ENCODE assay signal across 13 mouse cellular contexts in genomic region chr11:68681254-68681839, GRCm38 (mm10). TPM values are rescaled to one million over a fixed set of nuclear protein-coding genes. Genes with fewer than 3 reads are reported as not detected.
A peak's percentile ranks its signal among the peaks of the same experiment; 100 is the strongest.
DNase-seq lines count a peak whose midpoint lies in the region; ATAC-seq and TF ChIP-seq lines count a peak whose summit lies in the region.
"Had no signal": no experiment of that assay in that cellular context is flagged by ENCODE, and none has a peak within 500 bp of the region (broad histone marks: within the 10 kb centered on the region; RNA-seq: fewer than 3 reads in every experiment).

No protein-coding gene starts in this region.

- no peak overlapping the region for H3K4me2 ChIP-seq in kidney, embryonic 16.5 days (replicated peaks; ENCODE audit: low read depth, low read length)
- no peak overlapping the region for H3K4me2 ChIP-seq in midbrain, postnatal 0 days (ENCODE audit: low read depth, low read length, poor library complexity, severe bottlenecking)
- H3K4me2 ChIP-seq in midbrain, embryonic 15.5 days, result no peak overlapping the region
- H3K4me2 ChIP-seq: hindbrain, embryonic 13.5 days; kidney, embryonic 15.5 days had no signal

- ATAC-seq in kidney, embryonic 16.5 days (ENCODE audit: low FRiP score, low TSS enrichment), result 0 out of 2 replicates have a peak, but pooled peaks have one; percentile 27
- no peak for ATAC-seq in midbrain, postnatal 0 days (ENCODE audit: low FRiP score)
- no peak for ATAC-seq in midbrain, embryonic 15.5 days (replicated peaks)
- peak; percentile 81 for ATAC-seq in megakaryocyte-erythroid progenitor cell, adult 5-6 weeks (replicated peaks; ENCODE audit: low FRiP score, low TSS enrichment, poor library complexity, severe bottlenecking)

- no peak overlapping the region for H3K9ac ChIP-seq in kidney, embryonic 16.5 days (replicated peaks; ENCODE audit: low read length)
- no peak overlapping the region for H3K9ac ChIP-seq in midbrain, postnatal 0 days (replicated peaks; ENCODE audit: low read length, poor library complexity, severe bottlenecking)
- H3K9ac ChIP-seq in midbrain, embryonic 15.5 days, result no peak overlapping the region
- H3K9ac ChIP-seq: hindbrain, embryonic 13.5 days; kidney, embryonic 15.5 days had no signal

- H3K27me3 ChIP-seq in kidney, embryonic 16.5 days (ENCODE audit: insufficient read depth, low read length), result no peaks in the 10 kb centered on the region
- no peaks in the 10 kb centered on the region for H3K27me3 ChIP-seq in midbrain, postnatal 0 days (ENCODE audit: insufficient read depth, low read length)
- H3K27me3 ChIP-seq in midbrain, embryonic 15.5 days (replicated peaks), result no peaks in the 10 kb centered on the region
- no peaks in the 10 kb centered on the region for H3K27me3 ChIP-seq in forebrain, embryonic 10.5 days (ENCODE audit: poor library complexity, severe bottlenecking)
- H3K27me3 ChIP-seq: hindbrain, embryonic 13.5 days; kidney, embryonic 15.5 days had no signal

- no peak overlapping the region for H3K27ac ChIP-seq in kidney, embryonic 16.5 days (ENCODE audit: low read length)
- H3K27ac ChIP-seq in midbrain, postnatal 0 days (ENCODE audit: low read depth, low read length), result no peak overlapping the region
- no peak overlapping the region for H3K27ac ChIP-seq in midbrain, embryonic 15.5 days
- H3K27ac ChIP-seq in forebrain, embryonic 10.5 days, result no peak overlapping the region
- H3K27ac ChIP-seq: hindbrain, embryonic 13.5 days; kidney, embryonic 15.5 days; left cerebral cortex, adult 2 months had no signal

- H3K36me3 ChIP-seq in kidney, embryonic 16.5 days (ENCODE audit: insufficient read depth, low read length), result no peaks in the 10 kb centered on the region
- H3K36me3 ChIP-seq in midbrain, postnatal 0 days (ENCODE audit: insufficient read depth, low read length), result no peaks in the 10 kb centered on the region
- no peaks in the 10 kb centered on the region for H3K36me3 ChIP-seq in midbrain, embryonic 15.5 days (replicated peaks)
- H3K36me3 ChIP-seq in forebrain, embryonic 10.5 days (replicated peaks), result no peaks in the 10 kb centered on the region
- H3K36me3 ChIP-seq: hindbrain, embryonic 13.5 days; kidney, embryonic 15.5 days had no signal

- no peaks in the 10 kb centered on the region for H3K4me1 ChIP-seq in kidney, embryonic 16.5 days (ENCODE audit: insufficient read depth, low read length)
- no peaks in the 10 kb centered on the region for H3K4me1 ChIP-seq in midbrain, postnatal 0 days (ENCODE audit: insufficient read depth, low read length)
- no peaks in the 10 kb centered on the region for H3K4me1 ChIP-seq in midbrain, embryonic 15.5 days
- 0 out of 2 replicates have a peak, but pooled peaks cover 2% of the 10 kb centered on the region for H3K4me1 ChIP-seq in forebrain, embryonic 10.5 days
- H3K4me1 ChIP-seq: hindbrain, embryonic 13.5 days; kidney, embryonic 15.5 days had no signal

- 0 out of 2 replicates have a peak, but pooled peaks have one; percentile 30 for TF ChIP-seq CTCF in midbrain, postnatal 0 days (IDR thresholded peaks at IDR 0.05)
- peak; percentile 36; the same call in 1 of the 2 replicates for TF ChIP-seq CTCF in brain, embryonic 14.5 days (IDR thresholded peaks at IDR 0.05; ENCODE audit: borderline replicate concordance, extremely low read depth, insufficient read depth, insufficient read length)

- no peaks in the 10 kb centered on the region for H3K9me3 ChIP-seq in kidney, embryonic 16.5 days (ENCODE audit: low read length)
- no peaks in the 10 kb centered on the region for H3K9me3 ChIP-seq in midbrain, postnatal 0 days (ENCODE audit: low read length)
- no peaks in the 10 kb centered on the region for H3K9me3 ChIP-seq in midbrain, embryonic 15.5 days
- no peaks in the 10 kb centered on the region for H3K9me3 ChIP-seq in forebrain, embryonic 10.5 days
- H3K9me3 ChIP-seq: hindbrain, embryonic 13.5 days; kidney, embryonic 15.5 days had no signal

- TF ChIP-seq POLR2A in brain, embryonic 14.5 days (IDR thresholded peaks at IDR 0.05; ENCODE audit: borderline replicate concordance, extremely low read depth, insufficient read depth, insufficient read length, poor library complexity, severe bottlenecking), result no peak

- no peak overlapping the region for H3K4me3 ChIP-seq in kidney, embryonic 16.5 days (ENCODE audit: low read length)
- no peak overlapping the region for H3K4me3 ChIP-seq in midbrain, postnatal 0 days (ENCODE audit: low read depth, low read length)
- H3K4me3 ChIP-seq in midbrain, embryonic 15.5 days, result no peak overlapping the region
- no peak overlapping the region for H3K4me3 ChIP-seq in forebrain, embryonic 10.5 days
- H3K4me3 ChIP-seq: hindbrain, embryonic 13.5 days; kidney, embryonic 15.5 days; left cerebral cortex, adult 2 months had no signal

- no peak for DNase-seq in kidney, adult 8-10 months
- no peak for DNase-seq in midbrain, postnatal 0 days (ENCODE audit: low spot score)
- no peak for DNase-seq in brain, embryonic 14.5 days (ENCODE audit: low read depth)
- no peak for DNase-seq in left cerebral cortex, postnatal 14 days (ENCODE audit: low spot score in 2 of 2)
- no peak for DNase-seq in forebrain, embryonic 10.5 days (ENCODE audit: extremely low spot score, low spot score)
- DNase-seq: cerebellum, adult 9-10 months; gastrocnemius, postnatal 36 days had no signal

- intact Hi-C loops in left cerebral cortex, postnatal 14 days (cut with DNase I), result no loop called here

- 65% methylated on average over 3 of the region's 3 CpGs for WGBS in kidney, embryonic 16.5 days
- WGBS in midbrain, postnatal 0 days, result 68% methylated on average over 3 of the region's 3 CpGs
- WGBS in midbrain, embryonic 15.5 days, result 70% methylated on average over 3 of the region's 3 CpGs
- 55% methylated on average over 3 of the region's 3 CpGs for WGBS in forebrain, embryonic 10.5 days

RNA-seq across cellular contexts. Expression of gene Myh10, which starts 10.0 kb away (rescaled TPM):
- 147 and 155 TPM in 2 replicates for polyA plus RNA-seq in kidney, embryonic 16.5 days (2015; fragmentation: Nextera tagmentation; extraction: Ambion mirVana)
- total RNA-seq in midbrain, postnatal 0 days (2014; rRNA removed), result 212 and 217 TPM in 2 replicates
- 64.8 and 68.0 TPM in 2 replicates for polyA plus RNA-seq in midbrain, postnatal 0 days (2015; fragmentation: Nextera tagmentation; extraction: Ambion mirVana)
- polyA plus RNA-seq in midbrain, embryonic 15.5 days (2015; fragmentation: Nextera tagmentation; extraction: Ambion mirVana), result 104 and 109 TPM in 2 replicates
- polyA plus RNA-seq in brain, embryonic 14.5 days (2012; rRNA removed), result 141 and 189 TPM in 2 replicates
- total RNA-seq in megakaryocyte-erythroid progenitor cell, adult 5-6 weeks (2014; fragmentation: Nextera tagmentation), result 100 and 113 TPM in 2 replicates
- total RNA-seq in megakaryocyte-erythroid progenitor cell, adult 5-6 weeks (2017), result 42.2 and 49.5 TPM in 2 replicates
- total RNA-seq in left cerebral cortex, postnatal 14 days (2021), result 100 to 1,000 TPM; 199 TPM
- polyA plus RNA-seq in forebrain, embryonic 10.5 days (2016; fragmentation: Nextera tagmentation; extraction: Ambion mirVana), result 161 and 167 TPM in 2 replicates

Comparison
In these comparisons a context has a peak if more than half of its experiments do, and no peak if none do; other contexts are left out.
1. ATAC-seq: peak in kidney, embryonic 16.5 days (single experiment) and megakaryocyte-erythroid progenitor cell, adult 5-6 weeks (single experiment); none in midbrain, postnatal 0 days (single experiment) and midbrain, embryonic 15.5 days (single experiment).